Mouse (Mus musculus) left cerebral cortex, adult 11 months (tissue): ENCODE results near the gene Tango6.
"Not testable (repeated sequence)": the region's sequence is repeated elsewhere in the genome, so short reads cannot be mapped to it uniquely, and the experiment has no call there.

Source experiments
- DNase-seq: peaks from one replicate; pipeline ENCODE4 v3.0.0; 2022; ENCODE audit warnings: low spot score

Gene Tango6

DNA sequence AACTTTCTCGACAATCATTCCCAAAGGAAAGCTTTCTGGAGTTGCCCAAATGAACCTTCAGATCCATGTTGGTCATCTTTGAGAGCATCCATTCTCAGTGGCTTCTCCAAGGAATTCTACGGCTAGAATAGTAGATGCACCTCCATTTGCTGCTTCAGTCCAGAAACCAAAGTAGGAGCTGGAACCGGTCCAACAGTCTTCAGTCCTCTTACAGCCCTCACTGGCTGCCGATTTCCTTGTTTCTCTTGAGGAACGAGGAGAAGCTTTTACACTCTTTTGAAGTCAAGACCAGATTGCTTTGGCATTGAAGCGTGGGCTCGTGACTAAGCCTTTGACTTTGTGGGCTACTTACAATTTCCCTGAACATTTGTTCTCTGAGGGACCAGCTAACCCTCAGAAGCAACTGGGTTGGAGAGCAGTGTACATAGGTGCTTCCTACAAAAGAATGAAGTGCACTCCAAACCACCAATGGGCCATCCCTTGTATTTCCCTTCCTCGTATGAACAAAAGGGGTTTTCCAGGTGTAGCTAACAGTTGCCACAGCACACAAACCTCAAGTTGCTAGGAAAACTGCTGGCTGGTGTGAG is 197.3 kb downstream of the Tango6 start:
- DNase-seq: no peak

- DNase-seq: not testable (repeated sequence)
Observed at GRCm38 (mm10) chr8:106884094-106884493, 201.2 kb downstream of the Tango6 start.

DNA sequence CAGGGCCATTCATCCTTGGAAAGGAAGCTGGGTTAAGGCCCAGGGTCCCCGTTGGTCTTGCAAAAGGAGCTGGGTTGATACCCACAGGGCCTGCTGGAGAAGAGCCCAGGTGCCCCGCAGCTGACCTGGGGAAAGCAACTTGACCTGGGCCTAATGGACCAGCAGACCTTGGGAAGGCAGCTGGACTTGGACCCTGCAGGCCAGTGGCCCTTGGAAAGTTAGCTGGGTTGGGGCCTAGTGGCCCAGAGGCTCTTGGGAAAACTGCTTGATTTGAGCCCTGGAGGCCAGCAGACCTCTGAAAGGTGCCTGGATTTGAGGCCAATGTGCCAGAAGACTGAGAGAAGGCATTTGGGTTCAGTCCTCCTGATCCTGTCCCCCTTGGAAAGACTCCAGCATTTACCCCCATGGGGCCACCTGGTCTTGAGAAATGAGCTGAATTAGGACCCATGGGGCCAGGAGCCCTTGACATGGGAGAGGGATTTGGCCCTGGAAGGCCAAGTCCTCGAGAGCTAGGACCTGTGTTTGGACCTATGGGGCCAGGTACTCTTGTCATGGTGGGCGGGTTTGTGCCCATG is 202.0 kb downstream of the Tango6 start:
- DNase-seq: not testable (repeated sequence)

DNA sequence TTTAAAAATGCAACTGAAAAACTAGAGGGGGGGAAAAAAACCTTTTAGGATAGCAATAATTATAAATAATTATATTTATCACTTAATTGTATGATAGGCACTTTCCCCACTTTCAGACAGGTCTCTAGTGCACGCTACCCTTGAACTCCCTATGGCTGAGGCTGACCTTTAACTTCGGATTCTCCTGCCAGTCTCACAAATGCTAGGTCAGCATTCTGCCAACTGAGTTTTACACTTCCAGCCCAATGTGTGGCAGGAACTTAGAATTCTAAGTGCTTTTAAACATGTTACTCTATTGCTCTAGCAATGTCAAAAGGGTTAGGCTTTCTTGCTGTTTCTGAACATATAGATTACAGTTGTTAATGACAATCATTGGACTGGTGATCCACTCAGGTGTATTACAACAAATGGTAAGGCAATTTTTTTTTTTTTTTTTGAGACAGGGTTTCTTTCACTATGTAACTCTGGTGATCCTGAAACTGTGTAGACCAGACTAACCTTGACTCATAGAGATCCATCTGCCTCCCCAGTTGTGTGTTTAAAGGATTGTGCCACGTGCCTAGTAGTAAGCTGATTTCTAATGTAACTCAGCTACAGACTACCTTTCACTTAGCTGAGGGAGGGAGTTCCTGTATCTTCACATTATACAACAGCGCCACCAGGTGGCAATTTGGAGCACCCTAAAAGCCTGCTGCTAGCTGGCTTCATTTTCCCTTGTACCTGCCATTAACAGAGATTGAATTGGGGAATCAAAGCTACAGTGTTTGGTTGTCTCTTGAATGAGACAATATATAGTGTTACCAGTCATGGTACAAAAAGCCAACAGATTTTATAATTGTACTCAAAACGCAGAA is 204.7 kb downstream of the Tango6 start:
- peak; percentile 47 for DNase-seq

GRCm38 (mm10) chr8:106888803-106889202 is 205.9 kb downstream of the Tango6 start:
- DNase-seq: no peak

DNA sequence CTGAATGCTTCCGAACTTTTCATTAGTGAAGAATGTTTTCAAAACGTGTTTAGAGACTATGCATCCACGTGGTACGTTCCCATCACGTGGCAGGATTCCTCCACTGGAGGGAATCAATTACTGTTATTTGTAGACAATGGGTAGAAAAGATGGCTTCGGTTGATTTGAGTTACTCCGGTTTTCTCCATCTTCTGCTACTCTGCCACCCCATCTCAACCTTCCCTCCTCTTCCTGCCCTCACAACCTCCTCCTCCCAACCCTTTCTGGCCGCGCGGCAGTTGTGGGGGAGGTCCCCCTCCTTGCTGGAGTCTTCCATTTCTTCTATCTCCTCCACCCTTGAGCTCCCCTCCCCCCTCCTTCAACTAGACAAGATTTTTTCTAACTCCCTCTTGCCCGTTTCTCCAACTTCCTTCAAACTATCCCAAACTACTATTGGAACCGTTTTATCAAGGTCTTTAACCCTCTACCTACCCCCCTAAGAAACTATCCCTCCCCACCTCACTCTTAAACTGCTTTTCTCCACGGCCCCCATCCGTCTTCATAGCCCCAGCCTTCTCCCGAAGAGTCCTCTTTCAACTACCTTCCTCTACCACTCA is 209.4 kb downstream of the Tango6 start:
- DNase-seq: no peak

GRCm38 (mm10) chr8:106892806-106893451 is 210.1 kb downstream of the Tango6 start:
- no peak for DNase-seq

DNA sequence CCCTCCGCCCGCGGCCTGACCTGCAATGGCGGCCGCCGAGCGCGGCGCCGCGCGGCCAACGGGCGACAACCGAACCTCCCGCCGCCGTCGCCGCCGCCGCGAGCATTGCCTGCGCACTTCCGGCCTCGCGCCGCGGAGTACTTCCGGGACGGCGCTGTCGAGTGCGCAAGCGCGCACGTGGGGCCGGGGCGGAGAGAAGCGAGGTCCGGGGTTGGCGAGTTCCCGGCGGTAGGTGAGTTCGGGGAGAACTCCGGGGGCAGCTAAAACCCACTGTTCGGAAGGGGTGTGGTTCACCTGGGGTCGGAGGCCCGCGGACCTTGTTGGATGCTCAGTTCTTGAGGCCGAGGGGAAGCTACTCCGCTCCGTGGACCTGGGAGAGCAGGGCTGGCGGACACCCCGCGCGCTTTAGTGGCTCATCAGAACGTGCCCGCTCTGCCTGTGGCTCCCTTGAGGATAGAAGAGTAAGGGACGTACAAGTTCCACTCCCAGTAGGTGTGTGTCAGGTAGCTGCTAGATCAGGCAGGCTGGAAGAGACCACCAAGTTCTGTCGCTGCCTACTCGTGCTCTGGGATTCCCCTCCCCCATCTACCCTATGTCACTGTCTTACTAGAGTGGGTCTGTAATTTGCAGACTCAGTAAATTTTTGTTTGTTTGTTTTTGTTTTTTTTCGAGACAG is 210.8 kb downstream of the Tango6 start, which contains the start of gene Utp4:
Gene Utp4 (plus strand): TSS at position 156 of the 676 bp plus-strand sequence.
- DNase-seq: peak; percentile 62

DNA sequence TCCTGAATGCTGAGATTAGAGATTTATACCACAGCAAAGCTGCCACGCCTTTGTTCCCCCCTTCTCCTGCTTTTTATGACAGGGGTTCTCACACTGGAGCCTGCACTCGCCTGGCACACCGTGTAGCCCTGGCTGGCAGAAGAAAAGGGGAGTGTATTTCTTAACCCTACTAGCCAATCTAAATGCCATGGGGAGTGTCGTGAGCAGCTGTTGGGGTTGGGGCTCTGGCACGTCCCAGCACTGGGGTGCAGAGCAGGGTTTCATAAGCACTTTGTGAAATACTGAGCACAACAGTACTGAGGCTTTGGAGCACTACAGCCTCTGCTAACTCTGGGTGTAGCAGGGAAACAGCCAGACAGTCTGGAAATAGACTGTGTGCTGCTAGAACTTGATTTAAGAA is 216.6 kb downstream of the Tango6 start:
- no peak for DNase-seq
